Mouse (Mus musculus) CH12.LX (cell line): ENCODE measurements around the gene Fam114a2. TPM values are rescaled to one million over a fixed set of nuclear protein-coding genes. Genes with fewer than 3 reads are reported as not detected.

Experiments used
- DNase-seq: peaks from one replicate; pipeline ENCODE4 v3.0.0-alpha.2; 2013; ENCODE audit errors: extremely low read depth
- H3K27ac ChIP-seq: 2 replicates; pipeline ENCODE4 v1.5.1; 2012; ENCODE audit warnings: low read depth, mild to moderate bottlenecking, control low read depth, moderate library complexity; ENCODE audit not compliant: insufficient read depth
- H3K27me3 ChIP-seq: replicated peaks from 2 replicates; pipeline ENCODE3; 2012; ENCODE audit warnings: inconsistent platforms
- H3K36me3 ChIP-seq, 2 experiments: replicated peaks in 1 of 2; 2 replicates each; pipeline versions ENCODE3 to v1.6.1; 2012; ENCODE audit warnings: inconsistent platforms in 1 of 2, low read length in 1 of 2, mild to moderate bottlenecking in 1 of 2, mixed read lengths in 1 of 2, moderate library complexity in 1 of 2; ENCODE audit not compliant: control insufficient read depth in 1 of 2, insufficient read depth in 1 of 2
- H3K4me1 ChIP-seq, 2 experiments: 2 replicates each; pipeline ENCODE4 v1.6.1; 2012; ENCODE audit warnings: inconsistent platforms in 1 of 2, moderate library complexity in 1 of 2; ENCODE audit not compliant: insufficient read depth in 2 of 2, control insufficient read depth in 1 of 2
- H3K4me2 ChIP-seq: 2 replicates; pipeline ENCODE4 v1.6.1; 2012; ENCODE audit warnings: low read depth, mild to moderate bottlenecking, control low read depth; ENCODE audit not compliant: poor library complexity, insufficient read depth, severe bottlenecking
- H3K4me3 ChIP-seq, 3 experiments: fragments of 150-350 bp in 1 of 3; sonication (generic) in 1 of 3; replicated peaks in 1 of 3; 2 replicates each; pipeline versions ENCODE3 to v1.5.1; 2011 to 2012; ENCODE audit warnings: low read depth in 2 of 3, low read length in 2 of 3, mild to moderate bottlenecking in 2 of 3, moderate library complexity in 2 of 3, control low read depth in 1 of 3, improper control_type of control experiment in 1 of 3, inconsistent platforms in 1 of 3, mixed read lengths in 1 of 3; ENCODE audit not compliant: poor library complexity in 1 of 3
- H3K79me2 ChIP-seq: replicated peaks from 2 replicates; pipeline ENCODE4 v1.6.1; 2012; ENCODE audit warnings: mild to moderate bottlenecking, moderate library complexity; ENCODE audit not compliant: control insufficient read depth, poor library complexity, insufficient read depth, severe bottlenecking; ENCODE audit errors: extremely low read depth
- H3K9ac ChIP-seq: 2 replicates; pipeline ENCODE4 v1.6.1; 2012; ENCODE audit warnings: low read depth, mild to moderate bottlenecking, control low read depth, moderate library complexity; ENCODE audit not compliant: insufficient read depth
- H3K9me3 ChIP-seq: replicated peaks from 2 replicates; pipeline ENCODE3; 2012; ENCODE audit warnings: low read length, inconsistent platforms, mixed read lengths
- BHLHE40 ChIP-seq: IDR thresholded peaks from 2 replicates; pipeline ENCODE4 v1.6.1; 2011; ENCODE audit warnings: mild to moderate bottlenecking, low read depth, low read length, improper control_type of control experiment
- CHD1 ChIP-seq: IDR thresholded peaks from 2 replicates; pipeline ENCODE4 v1.6.1; 2012; ENCODE audit warnings: low read depth, low read length, improper control_type of control experiment, inconsistent platforms
- CTCF ChIP-seq, 2 experiments: IDR thresholded peaks in 1 of 2; conservative IDR thresholded peaks in 1 of 2; 2 replicates each; pipeline ENCODE4 v1.5.1; 2011 to 2012; ENCODE audit warnings: low read depth in 2 of 2, low read length in 2 of 2, improper control_type of control experiment in 1 of 2, inconsistent platforms in 1 of 2, mild to moderate bottlenecking in 1 of 2, moderate library complexity in 1 of 2
- E2F4 ChIP-seq: IDR thresholded peaks from 2 replicates; pipeline ENCODE4 v1.6.1; 2011; ENCODE audit warnings: low read depth, low read length, improper control_type of control experiment; ENCODE audit not compliant: insufficient replicate concordance
- ETS1 ChIP-seq: conservative IDR thresholded peaks from 2 replicates; pipeline ENCODE4 v1.6.1; 2012; ENCODE audit warnings: low read depth, mild to moderate bottlenecking, inconsistent platforms, low read length, improper control_type of control experiment, moderate library complexity
- IRF4 ChIP-seq: IDR thresholded peaks from 2 replicates; pipeline ENCODE4 v1.6.1; 2014; ENCODE audit warnings: low read depth, mild to moderate bottlenecking, inconsistent platforms, low read length, improper control_type of control experiment
- JUN ChIP-seq: IDR thresholded peaks from 2 replicates; pipeline ENCODE4 v1.6.1; 2011; ENCODE audit warnings: low read depth, mild to moderate bottlenecking, low read length, improper control_type of control experiment, moderate library complexity; ENCODE audit not compliant: insufficient read depth
- JUND ChIP-seq: conservative IDR thresholded peaks from 2 replicates; pipeline ENCODE4 v1.6.1; 2011; ENCODE audit warnings: low read depth, low read length, improper control_type of control experiment
- KAT2A ChIP-seq: IDR thresholded peaks from 2 replicates; pipeline ENCODE4 v1.6.1; 2012; ENCODE audit warnings: low read length, improper control_type of control experiment, inconsistent platforms; ENCODE audit not compliant: insufficient replicate concordance
- MAFK ChIP-seq: IDR thresholded peaks from 2 replicates; pipeline ENCODE4 v1.6.1; 2011; ENCODE audit warnings: low read length, improper control_type of control experiment; ENCODE audit not compliant: insufficient replicate concordance
- MEF2A ChIP-seq: IDR thresholded peaks from 2 replicates; pipeline ENCODE4 v1.6.1; 2014; ENCODE audit warnings: low read depth, mild to moderate bottlenecking, inconsistent platforms, low read length, improper control_type of control experiment, borderline replicate concordance
- MXI1 ChIP-seq: IDR thresholded peaks from 2 replicates; pipeline ENCODE4 v1.6.1; 2011; ENCODE audit warnings: mild to moderate bottlenecking, low read depth, low read length, improper control_type of control experiment
- NELFE ChIP-seq: IDR thresholded peaks from 2 replicates; pipeline ENCODE4 v1.6.1; 2011; ENCODE audit warnings: low read depth, low read length, improper control_type of control experiment
- NRF1 ChIP-seq: IDR thresholded peaks from 2 replicates; pipeline ENCODE4 v1.6.1; 2014; ENCODE audit warnings: low read depth, mild to moderate bottlenecking, inconsistent platforms, low read length, improper control_type of control experiment, moderate library complexity
- PAX5 ChIP-seq: IDR thresholded peaks from 2 replicates; pipeline ENCODE4 v1.6.1; 2012; ENCODE audit warnings: low read length, inconsistent platforms, mixed read lengths
- POLR2A ChIP-seq: IDR thresholded peaks from 2 replicates; pipeline ENCODE4 v1.6.1; 2011; ENCODE audit warnings: low read depth, mild to moderate bottlenecking, improper control_type of control experiment, low read length
- POLR2AphosphoS2 ChIP-seq: IDR thresholded peaks from 2 replicates; pipeline ENCODE4 v1.6.1; 2011; ENCODE audit warnings: low read depth, low read length, improper control_type of control experiment
- RCOR1 ChIP-seq: conservative IDR thresholded peaks from 2 replicates; pipeline ENCODE4 v1.6.1; 2012; ENCODE audit warnings: low read depth, mild to moderate bottlenecking, inconsistent platforms, low read length, improper control_type of control experiment
- SIN3A ChIP-seq: IDR thresholded peaks from 2 replicates; pipeline ENCODE4 v1.6.1; 2012; ENCODE audit warnings: low read length, improper control_type of control experiment, inconsistent platforms
- SMC3 ChIP-seq: IDR thresholded peaks from 2 replicates; pipeline ENCODE4 v1.6.1; 2011; ENCODE audit warnings: low read depth, low read length, improper control_type of control experiment
- TCF12 ChIP-seq: IDR thresholded peaks from 2 replicates; pipeline ENCODE4 v1.6.1; 2014; ENCODE audit warnings: low read depth, mild to moderate bottlenecking, inconsistent platforms, low read length, improper control_type of control experiment
- UBTF ChIP-seq: IDR thresholded peaks from 2 replicates; pipeline ENCODE4 v1.6.1; 2012; ENCODE audit warnings: low read depth, mild to moderate bottlenecking, inconsistent platforms, low read length, improper control_type of control experiment, moderate library complexity
- USF2 ChIP-seq: conservative IDR thresholded peaks from 2 replicates; pipeline ENCODE4 v1.6.1; 2011; ENCODE audit warnings: low read depth, low read length, improper control_type of control experiment
- ZC3H11A ChIP-seq: IDR thresholded peaks from 2 replicates; pipeline ENCODE4 v1.6.1; 2012; ENCODE audit warnings: low read depth, mild to moderate bottlenecking, inconsistent platforms, low read length, improper control_type of control experiment
- ZMIZ1 ChIP-seq: IDR thresholded peaks from 2 replicates; pipeline ENCODE4 v1.6.1; 2012; ENCODE audit warnings: low read depth, mild to moderate bottlenecking, inconsistent platforms, low read length, improper control_type of control experiment
- ZNF384 ChIP-seq: IDR thresholded peaks from 2 replicates; pipeline ENCODE4 v1.6.1; 2012; ENCODE audit warnings: low read depth, low read length, improper control_type of control experiment, inconsistent platforms
- dilution Hi-C: fragments of 300-500 bp; cut with MboI; formaldehyde crosslinking; loops from 2 replicates; pipeline ENCODE4 v1.14.3; 2020; ENCODE audit warnings: low sequenced_read_pairs; ENCODE audit not compliant: extremely low pct_unique_long_range_greater_than_20kb, extremely low pct_ligation_motif_present
- in situ Hi-C: fragments of 300-500 bp; cut with MboI; formaldehyde crosslinking; loops from 3 replicates; pipeline ENCODE4 v1.14.3; 2019; ENCODE audit warnings: low sequenced_read_pairs, low pct_ligation_motif_present, low pct_unique_long_range_greater_than_20kb, mixed read lengths
- polyA plus RNA-seq: library from polyadenylated mRNA; unstranded; fragments of >175 nt; gene quantifications from 2 replicates; pipeline ENCODE4 v1.2.1, GENCODE M21; 2012; ENCODE audit warnings: low read depth; ENCODE audit not compliant: insufficient read length
- total RNA-seq, 2 experiments: library from RNA; depleted of rRNA; stranded (reverse); fragments of 300-350 nt in 1 of 2; fragments of >200 nt in 1 of 2; gene quantifications; 2 replicates each; pipeline ENCODE4 v1.2.3; 2012 to 2014

The Fam114a2 gene
- total and polyA plus RNA-seq, 3 experiments = 49.8 to 66.4 (median 54.3) TPM

DNA sequence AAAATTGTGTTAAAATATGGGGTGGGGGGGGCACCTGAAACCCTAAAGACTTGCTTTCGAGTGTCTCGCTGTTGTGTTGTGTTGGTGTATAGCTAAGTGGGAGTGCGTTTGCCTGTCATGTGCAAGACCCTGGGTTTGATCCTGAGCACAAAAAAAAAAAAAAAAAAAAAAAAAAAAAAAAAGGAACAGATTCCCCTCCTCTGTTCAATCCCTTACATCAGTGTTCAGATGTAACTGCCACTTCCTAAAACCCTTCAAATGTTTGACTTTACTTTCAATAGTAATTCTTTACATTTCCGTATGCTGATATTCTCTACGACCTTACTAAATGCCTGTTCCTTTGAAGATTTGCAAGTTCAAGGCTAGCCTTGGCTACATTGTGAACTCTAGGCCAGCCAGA lies 887 bp upstream of the Fam114a2 start:
- dilution Hi-C loops (no loop called here), in situ Hi-C loops (loop anchor here (25.0 kb wide), 1 partner anchor 818 kb away; the partner anchor contains the start of genes Sh3bp5l and Zfp672)
- Histone ChIP-seq H3K9ac (peak overlapping the region; percentile 82), H3K4me1 (peaks cover 21 to 78% of the 10 kb centered on the region in 2 experiments), H3K4me3 (peak overlapping the region; percentile 89 to 92 (median 91)), H3K4me2 (peak overlapping the region; percentile 98), H3K9me3 (no peaks in the 10 kb centered on the region), H3K36me3 (peaks cover 16 to 45% of the 10 kb centered on the region in 2 experiments), H3K27ac (no peak overlapping the region), H3K79me2 (peaks cover 57% of the 10 kb centered on the region), H3K27me3 (no peaks in the 10 kb centered on the region)
- no peak for DNase-seq
- peak; percentile 91 for TF ChIP-seq ZNF384
- no peak for TF ChIP-seq PAX5
- TF ChIP-seq ETS1 = no peak

DNA sequence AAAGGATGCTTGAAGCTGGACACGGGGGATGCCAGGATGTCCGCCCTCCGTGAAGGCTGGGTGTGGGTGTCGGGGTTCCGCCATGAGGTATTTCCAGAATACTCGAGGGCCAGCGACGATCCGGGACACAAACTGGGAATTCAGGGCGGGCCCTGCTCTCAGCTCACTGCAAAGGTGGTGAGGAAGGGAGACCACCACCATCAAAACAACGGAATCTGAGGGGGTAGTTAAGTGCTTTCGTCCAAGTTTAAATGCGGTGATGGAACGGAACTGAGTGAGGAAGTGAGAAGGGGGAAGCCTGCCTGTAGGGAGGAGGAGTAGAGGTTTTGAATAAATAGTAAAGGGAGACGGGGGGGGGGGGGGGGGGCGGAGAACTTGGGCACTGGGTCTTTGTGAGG lies 333 bp upstream of the Fam114a2 start:
- Histone ChIP-seq H3K79me2 (peaks cover 53% of the 10 kb centered on the region), H3K27me3 (no peaks in the 10 kb centered on the region), H3K9ac (peak overlapping the region; percentile 82), H3K36me3 (peaks cover 16 to 45% of the 10 kb centered on the region in 2 experiments), H3K4me2 (peak overlapping the region; percentile 98), H3K4me1 (peaks cover 22 to 74% of the 10 kb centered on the region in 2 experiments), H3K9me3 (no peaks in the 10 kb centered on the region), H3K4me3 (peak overlapping the region; percentile 89 to 92 (median 91)), H3K27ac (peak overlapping the region; percentile 64)
- peak; percentile 41 for DNase-seq
- dilution Hi-C loops (no loop called here), in situ Hi-C loops (loop anchor here (25.0 kb wide), 1 partner anchor 819 kb away; the partner anchor contains the start of genes Sh3bp5l and Zfp672)
- TF ChIP-seq POLR2AphosphoS2 (no peak; the same call in 1 of the 2 replicates), CHD1 (no peak), UBTF (no peak), PAX5 (no peak), IRF4 (peak; percentile 43; the same call in 1 of the 2 replicates), MAFK (no peak), JUN (no peak), NRF1 (no peak), POLR2A (peak; percentile 13; the same call in 1 of the 2 replicates), SIN3A (no peak), MXI1 (no peak), TCF12 (no peak), CTCF (conservative IDR thresholded peaks at IDR 0.05 in 1 of 2, IDR thresholded peaks at IDR 0.05 in 1 of 2; ENCODE audit: low read depth in 2 of 2, low read length in 2 of 2) (no peak), RCOR1 (no peak), SMC3 (no peak), BHLHE40 (no peak), MEF2A (no peak; the same call in 1 of the 2 replicates), ZC3H11A (no peak), JUND (no peak), KAT2A (no peak), USF2 (no peak), ZMIZ1 (no peak), E2F4 (no peak), NELFE (peak; percentile 55; the same call in 1 of the 2 replicates)
